Mouse (Mus musculus): Measurements from ENCODE around the gene Lgals9.

The Lgals9 gene

DNA sequence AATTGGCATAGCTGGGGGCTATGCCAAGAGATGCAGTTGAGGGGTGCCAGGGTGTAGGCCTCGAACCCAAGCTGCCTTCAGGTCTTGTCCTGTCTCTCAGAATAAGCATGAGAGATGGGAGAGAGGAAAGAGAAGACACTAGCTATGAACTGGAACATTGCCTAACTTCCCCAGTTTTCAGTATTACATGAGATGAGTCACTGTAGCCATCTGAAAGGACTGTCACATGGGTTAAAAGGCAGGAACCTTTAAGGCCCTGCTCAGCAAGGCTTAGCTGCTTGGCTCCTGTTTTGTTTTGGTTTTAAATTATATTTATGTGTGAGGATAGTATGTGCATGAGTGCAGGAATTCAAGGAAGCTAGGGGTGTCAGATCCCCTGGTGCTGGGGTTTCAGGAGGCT is 68.3 kb downstream of the Lgals9 start:
- no peak for DNase-seq

DNA sequence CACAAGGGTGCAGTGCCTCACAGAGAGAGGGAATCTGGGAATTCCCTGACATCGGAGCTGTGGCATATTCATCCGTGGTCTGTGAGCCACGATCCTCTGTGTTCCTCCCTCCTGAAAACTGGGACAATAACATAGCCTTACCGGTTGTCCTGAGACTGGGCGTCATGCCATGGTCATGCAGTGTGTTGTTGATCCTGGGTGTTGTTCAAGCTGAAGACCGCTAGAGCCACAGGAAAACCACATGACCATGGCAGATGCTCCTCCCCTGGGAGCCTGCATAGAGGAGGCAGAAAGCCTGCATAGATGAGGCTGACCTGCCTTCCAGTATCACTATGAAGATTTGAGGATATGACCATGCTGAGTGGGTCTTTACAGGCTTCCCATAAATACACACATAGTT is 69.3 kb downstream of the Lgals9 start:
- DNase-seq = no peak

Measured in cerebellum, adult 8-10 months (tissue).